Mouse (Mus musculus) ovary, adult 18-20 months (tissue): Measurements from ENCODE around the gene Eif4b.
"Not testable (repeated sequence)": the region's sequence is repeated elsewhere in the genome, so short reads cannot be mapped to it uniquely, and the experiment has no call there.

Experiments
- DNase-seq: peaks from one replicate; pipeline ENCODE4 v3.0.0; 2022; ENCODE audit warnings: low spot score, mixed read lengths

Eif4b gene

GRCm38 (mm10) chr15:102074876-102075585 lies 1.5 kb downstream of the Eif4b start:
- no peak for DNase-seq

- no peak for DNase-seq
These were observed 3.6 kb downstream of the Eif4b start for GRCm38 (mm10) chr15:102077111-102077677.

DNA sequence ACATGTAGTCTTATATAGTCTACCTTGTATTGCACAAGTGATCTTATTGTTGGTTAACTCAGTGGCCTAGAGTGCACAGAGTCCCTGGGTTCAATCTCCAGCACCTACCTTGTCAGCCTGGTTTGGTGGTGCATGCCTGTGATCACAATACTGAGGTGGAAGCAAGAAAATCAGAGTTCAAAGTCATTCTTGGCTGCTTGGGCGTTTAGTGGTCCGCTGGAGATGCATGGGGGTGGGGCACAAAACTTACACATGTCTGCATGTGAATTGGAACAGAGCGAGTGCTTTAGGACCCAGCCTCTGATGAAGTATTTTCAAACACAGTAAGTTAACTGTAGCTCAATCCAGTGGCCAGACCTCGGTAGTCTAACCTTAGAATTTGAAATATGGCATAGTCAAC lies 5.6 kb downstream of the Eif4b start:
- DNase-seq: no peak

GRCm38 (mm10) chr15:102079924-102080323 lies 6.4 kb downstream of the Eif4b start:
- DNase-seq: not testable (repeated sequence)

GRCm38 (mm10) chr15:102080429-102080828 lies 6.9 kb downstream of the Eif4b start:
- no peak for DNase-seq

DNA sequence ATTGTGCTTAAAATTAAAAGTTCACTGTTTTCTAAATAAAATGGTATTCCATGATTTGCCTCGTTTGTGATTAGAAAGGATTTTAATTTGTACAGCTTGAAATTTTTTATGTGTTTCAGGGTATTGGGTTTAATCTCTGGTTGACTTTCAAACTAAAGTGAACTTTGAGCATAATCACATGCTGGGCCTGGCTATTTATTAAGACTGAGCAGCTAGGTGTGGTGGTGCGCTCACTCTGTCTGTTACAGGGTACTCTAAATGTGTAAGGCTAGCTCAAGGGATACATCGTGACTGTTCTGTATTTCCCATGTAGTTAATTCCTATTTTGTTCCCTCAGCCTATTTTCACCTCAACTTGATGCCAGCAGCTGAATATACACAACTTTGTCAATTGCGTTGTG lies 8.6 kb downstream of the Eif4b start:
- no peak for DNase-seq

DNA sequence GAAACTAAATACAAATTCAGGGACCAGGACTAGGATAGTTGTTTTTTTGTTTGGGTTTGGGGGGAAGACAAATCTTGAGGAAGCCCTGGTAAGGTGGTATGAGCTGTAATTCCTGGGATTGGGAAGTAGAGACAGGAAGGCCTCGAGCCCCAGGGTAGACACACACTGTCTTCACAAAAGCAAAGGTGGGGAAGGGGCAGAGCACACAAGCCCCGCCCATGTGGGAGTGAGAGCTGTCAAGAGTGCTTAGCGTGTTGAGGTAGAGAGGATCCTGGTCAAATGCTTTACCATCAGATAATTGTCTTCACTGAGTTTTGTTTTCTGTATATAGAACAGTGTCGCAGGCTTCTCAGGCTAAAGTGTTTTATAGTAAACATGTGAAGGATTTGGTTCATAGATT lies 9.5 kb downstream of the Eif4b start:
- DNase-seq: no peak

DNA sequence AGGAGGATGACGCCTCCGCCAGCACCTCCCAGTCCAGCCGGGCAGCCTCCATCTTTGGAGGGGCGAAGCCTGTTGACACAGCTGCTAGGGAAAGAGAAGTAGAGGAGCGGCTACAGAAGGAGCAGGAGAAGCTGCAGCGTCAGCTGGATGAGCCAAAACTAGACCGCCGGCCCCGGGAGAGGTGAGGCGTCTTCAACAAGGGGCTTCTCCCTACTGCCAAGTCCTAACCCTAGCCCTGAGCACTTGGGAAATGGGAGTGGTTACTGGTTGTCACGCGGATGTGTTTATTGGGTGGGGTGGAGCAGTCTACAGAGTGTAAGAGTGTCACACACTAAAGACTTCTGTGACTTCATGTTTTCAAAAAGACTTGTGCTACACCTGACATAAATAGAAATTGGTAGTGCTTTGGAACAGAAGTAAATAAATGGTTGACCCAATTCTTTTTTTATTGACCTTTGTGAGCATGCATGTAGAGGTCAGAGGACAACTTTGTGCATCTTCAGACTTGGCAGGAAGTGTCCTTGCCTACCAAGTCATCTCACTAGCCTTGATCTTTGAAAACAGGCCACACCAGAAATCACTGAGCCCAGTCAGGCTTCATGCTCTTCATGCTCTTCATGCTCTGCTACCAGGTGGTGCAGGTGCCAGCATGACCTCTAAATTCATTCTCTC lies 16.5 kb downstream of the Eif4b start:
- no peak for DNase-seq

DNA sequence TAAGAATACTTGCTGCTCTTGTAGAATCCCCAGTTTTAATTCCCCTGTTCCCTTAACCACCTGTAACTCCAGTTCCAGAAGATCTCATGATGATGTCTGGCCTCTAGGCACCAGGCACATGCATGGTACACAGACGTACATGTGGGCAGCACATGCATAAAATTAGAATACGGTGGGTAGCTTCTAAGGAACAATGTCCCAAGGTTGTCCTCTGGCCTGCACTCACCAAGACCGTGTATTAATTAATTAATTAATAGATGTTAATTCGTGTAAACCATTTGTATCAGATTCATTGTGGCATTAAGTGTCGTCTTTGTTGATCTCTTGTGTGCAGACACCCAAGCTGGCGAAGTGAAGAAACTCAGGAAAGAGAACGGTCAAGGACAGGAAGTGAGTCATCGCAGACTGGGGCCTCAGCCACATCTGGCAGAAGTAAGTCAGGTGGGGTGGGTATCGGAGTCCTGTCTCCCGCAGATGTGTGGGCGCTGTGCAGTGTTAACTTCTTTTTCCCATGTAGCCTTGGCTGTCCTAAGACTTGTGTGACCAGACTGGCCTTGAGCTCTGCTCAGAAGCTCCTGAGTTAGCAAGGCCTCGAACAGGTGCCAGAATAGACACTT lies 17.6 kb downstream of the Eif4b start:
- no peak for DNase-seq

DNA sequence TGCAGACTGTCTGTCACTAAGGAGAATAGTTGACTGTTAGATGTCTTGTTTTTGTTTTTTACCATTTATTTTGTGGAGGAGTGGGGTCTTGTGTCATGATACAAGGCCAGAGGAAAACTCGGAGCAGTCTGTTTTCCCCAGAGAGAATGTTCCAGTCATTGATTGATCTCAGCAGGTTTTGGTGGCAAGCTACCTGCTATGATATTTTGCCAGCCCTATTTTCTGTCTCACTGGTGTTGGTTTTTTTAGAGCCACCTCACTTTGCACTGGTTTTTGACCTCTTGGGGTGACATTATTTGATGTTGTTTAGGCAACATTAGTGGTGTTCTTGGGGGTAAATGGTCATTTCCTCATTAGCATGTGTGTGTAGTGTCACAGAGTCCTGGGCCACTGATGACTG lies 18.1 kb downstream of the Eif4b start:
- no peak for DNase-seq

DNA sequence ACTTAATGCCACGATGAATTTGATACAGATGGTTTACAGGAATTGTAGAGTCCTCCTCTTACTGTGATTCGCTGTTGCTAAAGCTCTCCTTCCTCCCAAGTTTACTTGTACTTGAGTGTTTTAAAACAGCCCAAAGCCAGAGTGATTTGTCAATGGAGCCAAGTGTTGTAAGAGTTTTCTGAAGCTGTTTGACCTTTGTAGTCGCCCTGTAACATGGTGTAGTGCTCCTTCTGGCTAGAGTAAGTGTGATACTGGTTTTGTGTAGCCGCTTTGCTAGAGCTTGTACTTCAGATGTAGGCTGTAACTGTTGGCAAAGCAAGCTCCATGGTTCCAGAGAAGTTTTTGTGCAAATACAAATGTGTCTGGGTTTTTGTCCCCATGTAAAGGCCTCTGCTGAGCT lies 18.6 kb downstream of the Eif4b start:
- DNase-seq: no peak

DNA sequence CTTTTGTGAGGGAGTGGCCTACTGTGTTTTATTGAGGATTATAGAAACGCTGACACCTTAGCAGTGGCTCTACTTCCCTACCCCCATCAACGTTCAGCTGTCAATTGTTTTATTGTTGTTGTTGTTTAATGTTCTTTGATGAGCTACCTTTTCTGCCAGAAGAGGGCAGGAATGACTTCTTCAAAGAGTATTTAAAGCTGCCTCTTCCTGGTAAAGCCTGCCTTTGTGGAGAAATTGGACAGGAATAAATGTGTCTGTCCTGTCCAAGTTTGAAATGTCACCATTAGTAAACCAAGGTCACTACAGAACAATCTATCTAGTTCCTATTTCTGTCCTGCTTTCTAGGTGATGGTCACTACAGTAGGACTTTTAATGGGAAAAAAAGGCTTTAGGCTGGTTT lies 20.6 kb downstream of the Eif4b start:
- DNase-seq: no peak

GRCm38 (mm10) chr15:102094988-102095387 lies 21.4 kb downstream of the Eif4b start:
- no peak for DNase-seq

DNA sequence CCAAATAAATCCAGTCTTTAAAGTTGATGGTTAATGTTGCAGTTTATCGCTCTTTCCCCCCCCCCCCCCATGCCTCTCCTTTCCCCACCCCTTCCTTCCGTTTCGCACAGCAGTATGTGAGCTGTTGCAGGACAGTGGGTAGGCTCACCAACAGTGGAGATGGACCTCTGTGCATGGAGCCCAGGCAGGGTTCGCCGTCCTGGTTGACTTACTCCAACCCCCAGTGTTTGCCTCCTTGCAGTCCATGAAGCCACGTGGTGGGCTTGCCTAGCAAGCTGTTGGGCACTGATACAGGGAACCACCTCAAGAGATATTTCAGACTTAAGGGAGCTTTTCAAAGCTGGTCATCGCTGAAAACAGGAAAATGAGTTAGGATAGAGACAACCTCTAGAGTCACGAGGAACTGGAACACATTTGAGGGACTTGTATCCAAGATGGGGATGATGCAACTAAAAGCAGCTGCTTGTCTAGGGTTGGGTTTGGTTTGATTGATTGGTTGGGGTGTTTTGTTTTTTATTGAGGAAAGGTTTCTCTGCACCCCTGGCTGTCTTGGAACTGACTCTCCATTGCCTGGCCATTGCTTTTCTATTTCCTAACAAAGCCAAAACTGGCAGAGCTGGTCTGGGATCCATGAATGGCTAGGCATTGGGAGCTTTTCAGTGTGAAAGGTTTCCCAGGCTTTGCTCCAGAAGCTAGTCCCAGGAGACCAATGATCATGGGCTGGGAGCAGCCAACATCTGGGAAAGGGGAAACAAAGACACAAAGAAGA lies 23.8 kb downstream of the Eif4b start:
- DNase-seq: no peak

DNA sequence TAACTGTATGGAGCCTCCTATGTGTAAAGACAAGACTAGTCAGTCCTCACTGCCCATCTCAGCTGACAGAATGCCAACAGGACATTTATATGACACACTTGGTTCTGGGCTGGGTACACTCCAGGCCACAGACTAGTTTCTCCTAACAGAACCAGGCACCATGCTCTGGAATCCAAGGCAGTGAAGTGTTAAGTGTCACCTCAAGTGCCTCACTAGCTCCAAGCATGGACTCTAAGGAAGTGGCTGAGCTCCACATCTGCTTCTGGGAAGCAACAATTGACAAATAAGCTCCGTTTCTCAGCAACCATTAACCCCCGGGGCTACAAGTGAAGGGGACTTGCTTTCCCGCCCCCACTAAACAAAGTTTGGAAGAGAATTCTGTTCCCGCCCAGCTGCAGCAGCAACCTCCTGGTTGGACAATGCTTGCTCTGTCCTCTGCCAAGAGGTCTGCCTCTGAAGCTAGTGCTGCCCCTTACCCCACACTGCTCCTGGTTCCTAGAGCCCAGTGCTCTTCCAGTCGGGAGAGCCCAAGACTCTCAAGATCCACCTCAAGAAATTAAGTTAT lies 24.5 kb downstream of the Eif4b start:
- DNase-seq: no peak

DNA sequence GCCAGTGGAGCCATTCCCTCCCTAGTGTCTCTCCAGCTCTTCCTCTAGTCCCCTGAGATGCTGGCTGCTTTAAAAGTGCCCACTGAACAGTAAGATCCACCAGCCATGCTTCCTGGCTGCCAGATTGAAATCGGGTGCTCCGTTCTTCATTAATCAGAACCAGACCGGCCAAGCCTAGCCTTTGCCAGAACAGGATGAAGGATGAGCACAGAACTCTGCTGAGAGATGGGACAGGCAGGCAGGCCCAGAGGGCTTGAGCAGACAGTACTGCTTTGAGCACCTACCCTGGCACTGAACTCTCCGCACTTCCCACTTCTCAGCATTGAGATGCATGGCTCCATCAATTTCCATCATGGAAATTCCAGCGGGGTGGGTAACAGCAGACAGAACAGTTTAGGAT lies 25.7 kb downstream of the Eif4b start:
- no peak for DNase-seq

DNA sequence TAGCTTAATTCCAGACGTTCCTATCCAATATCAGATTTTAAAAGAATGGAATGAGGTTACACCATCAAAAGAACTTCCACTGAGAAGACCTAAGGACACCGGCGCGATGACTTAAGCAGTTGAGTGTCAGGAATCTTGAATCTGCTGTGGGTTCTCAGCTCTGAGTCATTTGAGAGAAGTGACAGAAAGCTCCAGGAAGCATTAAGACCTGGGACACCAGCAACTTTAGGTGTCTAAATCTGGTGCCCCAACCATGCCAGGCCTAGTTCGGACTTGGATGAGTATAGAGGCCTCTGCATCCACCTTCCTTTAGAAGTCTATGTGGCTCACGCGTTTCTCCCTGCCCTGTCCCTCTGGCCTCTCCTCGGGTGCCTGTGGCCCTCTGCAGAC lies 26.2 kb downstream of the Eif4b start:
- DNase-seq: no peak

DNA sequence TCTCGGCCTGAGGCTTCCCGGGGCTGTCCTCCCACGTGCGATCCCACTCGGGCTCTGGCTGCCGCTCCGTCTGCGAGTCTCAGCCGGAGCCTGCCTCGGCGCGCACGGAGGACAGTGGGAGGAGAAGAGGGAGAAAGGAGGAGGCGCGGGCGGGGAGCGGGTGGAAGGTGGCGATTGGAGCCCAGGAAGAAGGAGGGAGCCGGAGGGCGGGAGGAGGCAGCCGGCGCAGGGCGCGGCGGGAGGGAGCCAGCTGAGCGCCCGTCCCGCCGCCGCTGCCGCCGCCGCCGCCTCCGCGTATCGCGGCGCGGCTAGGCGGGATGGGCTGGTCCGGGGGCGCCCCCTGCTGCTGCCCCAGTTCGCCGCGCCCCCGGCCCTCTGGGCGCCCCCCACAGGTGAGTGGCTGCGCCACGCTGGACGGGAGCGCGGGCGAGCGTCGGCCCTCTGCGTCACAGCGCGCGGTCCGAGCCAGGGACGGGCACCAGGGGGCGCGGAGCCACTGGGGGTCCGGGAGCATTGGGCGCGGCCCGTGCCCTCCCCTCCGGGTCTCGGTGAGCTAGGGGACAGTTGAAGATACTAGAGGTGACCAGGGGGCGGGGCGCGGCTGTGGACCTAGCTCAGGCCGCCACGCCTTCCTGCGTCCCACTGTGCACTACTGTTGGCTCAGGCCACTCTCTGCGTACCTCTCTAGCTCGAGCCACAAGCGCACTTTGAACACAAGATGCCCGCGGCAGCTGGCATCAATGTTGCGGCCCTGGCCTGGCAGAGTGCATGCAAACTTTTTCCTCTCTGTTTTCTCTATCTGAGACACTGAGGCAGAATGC lies 26.8 kb downstream of the Eif4b start, which contains the start of gene Tns2:
Tns2 (plus strand) TSS at position 253 of the 821 bp plus-strand sequence.
- DNase-seq: peak; percentile 86

DNA sequence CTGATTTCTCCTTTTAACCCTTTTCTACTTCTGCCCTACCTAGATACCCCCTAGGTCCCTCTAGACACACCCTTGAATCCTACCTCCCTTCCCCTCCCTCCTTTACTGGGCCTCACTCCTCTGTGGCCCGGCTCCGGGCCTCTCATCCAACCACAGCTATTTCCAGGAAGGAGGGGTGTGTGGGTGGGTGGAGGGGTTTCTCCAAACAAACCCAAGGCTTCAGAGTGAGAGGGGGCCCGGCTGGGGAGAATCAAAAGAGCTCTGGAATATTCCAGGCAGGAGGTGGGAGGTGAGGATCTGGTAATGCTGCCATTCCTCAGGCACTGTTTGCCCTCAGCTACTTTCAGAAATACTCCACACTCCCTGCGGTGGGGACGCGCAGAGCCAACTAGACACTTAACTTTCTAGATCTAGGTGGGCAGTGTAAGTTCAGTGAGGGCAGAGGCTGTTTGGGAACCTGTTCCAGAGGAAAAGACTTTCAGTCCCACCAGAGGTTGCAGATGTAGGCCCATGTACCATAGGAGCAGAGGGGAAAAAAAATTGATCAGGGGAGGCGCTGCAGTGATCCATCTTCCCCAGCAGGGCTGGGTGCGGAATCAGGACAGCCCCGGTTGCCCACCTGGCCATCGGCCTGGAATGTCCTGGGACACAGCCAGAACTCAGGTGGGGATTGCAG lies 27.6 kb downstream of the Eif4b start:
- no peak for DNase-seq
